Mouse (Mus musculus): ENCODE measurements around the gene Cfp. TPM values are rescaled to one million over a fixed set of nuclear protein-coding genes. Genes with fewer than 3 reads are reported as not detected.

Cfp gene
- 3.4 and 4.1 TPM in 2 replicates for polyA plus RNA-seq (2014; fragmentation: Nextera tagmentation; extraction: Ambion mirVana)

GRCm38 (mm10) chrX:20931364-20931763 is at the start of gene Cfp:
TSS of gene Cfp (minus strand) at chrX:20931555.
- DNase-seq (ENCODE audit: low spot score) (no peak), ATAC-seq (ENCODE audit: insufficient read depth, low FRiP score, low TSS enrichment) (no peak)
- no peak within 1 kb of the TSS for H3K9ac ChIP-seq (ENCODE audit: low read length)
- H3K27ac ChIP-seq (ENCODE audit: low read depth, low read length): no peak within 1 kb of the TSS
- no peak within 1 kb of the TSS for H3K4me2 ChIP-seq (ENCODE audit: low read depth)
- no peaks in the 10 kb centered on the region for H3K9me3 ChIP-seq (ENCODE audit: control insufficient read depth, low read length)
- WGBS: 73% methylated on average over 1 of the region's 1 CpGs
- H3K27me3 ChIP-seq (ENCODE audit: control insufficient read depth, insufficient read depth, low read length): no peaks in the 10 kb centered on the region
- H3K4me1 ChIP-seq (ENCODE audit: control insufficient read depth, insufficient read depth, low read length): no peaks in the 10 kb centered on the region
- no peak within 1 kb of the TSS for H3K4me3 ChIP-seq (ENCODE audit: low read depth, low read length)
- H3K36me3 ChIP-seq (ENCODE audit: control insufficient read depth, insufficient read depth, low read length): 0 out of 2 replicates have a peak, but pooled peaks cover 2% of the 10 kb centered on the region

GRCm38 (mm10) chrX:20980901-20981300 is 49.5 kb upstream of the Cfp start:
- H3K9me3 ChIP-seq (ENCODE audit: control insufficient read depth, low read length): no peaks in the 10 kb centered on the region; the same call in 1 of the 2 replicates
- no peaks in the 10 kb centered on the region for H3K36me3 ChIP-seq (ENCODE audit: control insufficient read depth, insufficient read depth, low read length)
- no peak for DNase-seq (ENCODE audit: low spot score)
- H3K4me3 ChIP-seq (ENCODE audit: low read depth, low read length): no peak overlapping the region
- H3K27me3 ChIP-seq (ENCODE audit: control insufficient read depth, insufficient read depth, low read length): no peaks in the 10 kb centered on the region
- no peak for ATAC-seq (ENCODE audit: insufficient read depth, low FRiP score, low TSS enrichment)
- 47% methylated on average over 1 of the region's 1 CpGs for WGBS
- no peaks in the 10 kb centered on the region for H3K4me1 ChIP-seq (ENCODE audit: control insufficient read depth, insufficient read depth, low read length)
- H3K4me2 ChIP-seq (ENCODE audit: low read depth): no peak overlapping the region
- H3K27ac ChIP-seq (ENCODE audit: low read depth, low read length): no peak overlapping the region
- no peak overlapping the region for H3K9ac ChIP-seq (ENCODE audit: low read length)

GRCm38 (mm10) chrX:20961477-20962378 is 30.4 kb upstream of the Cfp start, which contains the start of gene Uxt:
TSS of gene Uxt (minus strand) at chrX:20962017.
- Histone ChIP-seq H3K27ac (ENCODE audit: low read depth, low read length) (no peak within 1 kb of the TSS), H3K27me3 (ENCODE audit: control insufficient read depth, insufficient read depth, low read length) (no peaks in the 10 kb centered on the region), H3K4me2 (ENCODE audit: low read depth) (peak within 1 kb of the TSS; percentile 37), H3K36me3 (ENCODE audit: control insufficient read depth, insufficient read depth, low read length) (no peaks in the 10 kb centered on the region), H3K4me1 (ENCODE audit: control insufficient read depth, insufficient read depth, low read length) (no peaks in the 10 kb centered on the region), H3K9me3 (ENCODE audit: control insufficient read depth, low read length) (no peaks in the 10 kb centered on the region), H3K4me3 (ENCODE audit: low read depth, low read length) (peak within 1 kb of the TSS; percentile 42), H3K9ac (ENCODE audit: low read length) (peak within 1 kb of the TSS; percentile 39)
- 18% methylated on average over 57 of the region's 57 CpGs for WGBS
- peak; percentile 88 for DNase-seq (ENCODE audit: low spot score)
- peak; percentile 98 for ATAC-seq (ENCODE audit: insufficient read depth, low FRiP score, low TSS enrichment)

GRCm38 (mm10) chrX:20950191-20950880 is 19.0 kb upstream of the Cfp start, which contains the start of gene Elk1:
TSS of gene Elk1 (minus strand) at chrX:20950608.
- Histone ChIP-seq H3K27ac (ENCODE audit: low read depth, low read length) (no peak within 1 kb of the TSS), H3K9ac (ENCODE audit: low read length) (peak within 1 kb of the TSS; percentile 53), H3K4me3 (ENCODE audit: low read depth, low read length) (peak within 1 kb of the TSS; percentile 49), H3K36me3 (ENCODE audit: control insufficient read depth, insufficient read depth, low read length) (no peaks in the 10 kb centered on the region), H3K9me3 (ENCODE audit: control insufficient read depth, low read length) (no peaks in the 10 kb centered on the region), H3K27me3 (ENCODE audit: control insufficient read depth, insufficient read depth, low read length) (no peaks in the 10 kb centered on the region), H3K4me1 (ENCODE audit: control insufficient read depth, insufficient read depth, low read length) (no peaks in the 10 kb centered on the region), H3K4me2 (ENCODE audit: low read depth) (peak within 1 kb of the TSS; percentile 42)
- ATAC-seq (ENCODE audit: insufficient read depth, low FRiP score, low TSS enrichment): peak; percentile 99
- WGBS: 21% methylated on average over 28 of the region's 30 CpGs
- peak; percentile 87 for DNase-seq (ENCODE audit: low spot score)

GRCm38 (mm10) chrX:20946055-20946454 is 14.7 kb upstream of the Cfp start:
- Histone ChIP-seq H3K4me1 (ENCODE audit: control insufficient read depth, insufficient read depth, low read length) (no peaks in the 10 kb centered on the region), H3K9me3 (ENCODE audit: control insufficient read depth, low read length) (no peaks in the 10 kb centered on the region), H3K4me3 (ENCODE audit: low read depth, low read length) (no peak overlapping the region), H3K36me3 (ENCODE audit: control insufficient read depth, insufficient read depth, low read length) (no peaks in the 10 kb centered on the region), H3K27ac (ENCODE audit: low read depth, low read length) (no peak overlapping the region), H3K4me2 (ENCODE audit: low read depth) (no peak overlapping the region), H3K27me3 (ENCODE audit: control insufficient read depth, insufficient read depth, low read length) (no peaks in the 10 kb centered on the region), H3K9ac (ENCODE audit: low read length) (no peak overlapping the region)
- 10% methylated on average over 4 of the region's 4 CpGs for WGBS
- ATAC-seq (ENCODE audit: insufficient read depth, low FRiP score, low TSS enrichment) (no peak), DNase-seq (ENCODE audit: low spot score) (peak; percentile 38)

GRCm38 (mm10) chrX:20931963-20932362 is 608 bp upstream of the Cfp start:
- Histone ChIP-seq H3K4me1 (ENCODE audit: control insufficient read depth, insufficient read depth, low read length) (no peaks in the 10 kb centered on the region), H3K36me3 (ENCODE audit: control insufficient read depth, insufficient read depth, low read length) (0 out of 2 replicates have a peak, but pooled peaks cover 2% of the 10 kb centered on the region), H3K9me3 (ENCODE audit: control insufficient read depth, low read length) (no peaks in the 10 kb centered on the region), H3K27me3 (ENCODE audit: control insufficient read depth, insufficient read depth, low read length) (no peaks in the 10 kb centered on the region), H3K4me3 (ENCODE audit: low read depth, low read length) (no peak overlapping the region), H3K27ac (ENCODE audit: low read depth, low read length) (no peak overlapping the region), H3K4me2 (ENCODE audit: low read depth) (no peak overlapping the region), H3K9ac (ENCODE audit: low read length) (no peak overlapping the region)
- 86% methylated on average over 1 of the region's 1 CpGs for WGBS
- ATAC-seq (ENCODE audit: insufficient read depth, low FRiP score, low TSS enrichment) (no peak), DNase-seq (ENCODE audit: low spot score) (no peak)

- no peak overlapping the region for H3K9ac ChIP-seq (ENCODE audit: low read length)
- ATAC-seq (ENCODE audit: insufficient read depth, low FRiP score, low TSS enrichment) (no peak), DNase-seq (ENCODE audit: low spot score) (no peak)
- no peaks in the 10 kb centered on the region for H3K27me3 ChIP-seq (ENCODE audit: control insufficient read depth, insufficient read depth, low read length)
- no peaks in the 10 kb centered on the region for H3K36me3 ChIP-seq (ENCODE audit: control insufficient read depth, insufficient read depth, low read length)
- H3K4me1 ChIP-seq (ENCODE audit: control insufficient read depth, insufficient read depth, low read length): no peaks in the 10 kb centered on the region
- no peaks in the 10 kb centered on the region for H3K9me3 ChIP-seq (ENCODE audit: control insufficient read depth, low read length)
- WGBS: 86% methylated on average over 1 of the region's 1 CpGs
- no peak overlapping the region for H3K4me2 ChIP-seq (ENCODE audit: low read depth)
- H3K27ac ChIP-seq (ENCODE audit: low read depth, low read length): no peak overlapping the region
- no peak overlapping the region for H3K4me3 ChIP-seq (ENCODE audit: low read depth, low read length)
Measured at GRCm38 (mm10) chrX:20929859-20930258, 1.5 kb downstream of the Cfp start.

- Histone ChIP-seq H3K9me3 (ENCODE audit: control insufficient read depth, low read length) (no peaks in the 10 kb centered on the region), H3K36me3 (ENCODE audit: control insufficient read depth, insufficient read depth, low read length) (no peaks in the 10 kb centered on the region), H3K27ac (ENCODE audit: low read depth, low read length) (no peak overlapping the region), H3K4me3 (ENCODE audit: low read depth, low read length) (no peak overlapping the region), H3K4me2 (ENCODE audit: low read depth) (no peak overlapping the region), H3K4me1 (ENCODE audit: control insufficient read depth, insufficient read depth, low read length) (no peaks in the 10 kb centered on the region), H3K9ac (ENCODE audit: low read length) (no peak overlapping the region), H3K27me3 (ENCODE audit: control insufficient read depth, insufficient read depth, low read length) (no peaks in the 10 kb centered on the region)
- DNase-seq (ENCODE audit: low spot score): no peak
- ATAC-seq (ENCODE audit: insufficient read depth, low FRiP score, low TSS enrichment): no peak
Measured at GRCm38 (mm10) chrX:20924976-20925375, 6.4 kb downstream of the Cfp start.
